Mouse (Mus musculus): ENCODE measurements around the gene Jmjd1c.

DNA sequence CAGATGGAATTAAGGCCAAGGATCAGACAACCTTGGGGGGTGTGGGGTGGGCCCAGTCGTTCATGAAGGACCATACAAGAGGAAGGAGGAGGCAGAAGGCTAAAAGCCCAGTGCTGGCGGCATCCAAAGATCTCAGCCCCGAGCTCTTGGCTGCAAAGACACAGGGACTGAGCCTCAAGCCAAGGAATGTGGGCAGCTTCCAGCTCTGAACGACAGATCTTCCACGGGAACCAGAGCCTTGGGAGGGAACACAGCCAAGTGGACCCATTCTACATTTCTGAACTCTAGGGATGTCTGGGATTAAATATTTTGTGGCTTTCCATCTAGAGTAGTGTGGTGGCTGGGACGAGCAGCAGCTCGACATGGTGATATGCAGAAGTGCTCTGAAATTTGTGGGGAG, 37.6 kb upstream of the Jmjd1c start:
- TF ChIP-seq CTCF (IDR thresholded peaks at IDR 0.05) (no peak), EP300 (IDR thresholded peaks at IDR 0.05; ENCODE audit: insufficient read depth, low read depth, low read length) (no peak)

Data from heart, adult 2 months (tissue).